Mouse (Mus musculus) mature B cell (primary cell): ENCODE results near the gene Krt88.

Source experiments
- in situ Hi-C: fragments of 300-500 bp; cut with MboI; formaldehyde crosslinking; loops from 2 replicates; pipeline ENCODE4 v1.14.3; 2019

Gene Krt88

GRCm38 (mm10) chr15:101447444-101447843 lies at the start of gene Krt88:
TSS of gene Krt88 (plus strand) at chr15:101447744.
- in situ Hi-C loops = no loop called here

GRCm38 (mm10) chr15:101398269-101398668 lies 49.3 kb upstream of the Krt88 start:
- in situ Hi-C loops = no loop called here

DNA sequence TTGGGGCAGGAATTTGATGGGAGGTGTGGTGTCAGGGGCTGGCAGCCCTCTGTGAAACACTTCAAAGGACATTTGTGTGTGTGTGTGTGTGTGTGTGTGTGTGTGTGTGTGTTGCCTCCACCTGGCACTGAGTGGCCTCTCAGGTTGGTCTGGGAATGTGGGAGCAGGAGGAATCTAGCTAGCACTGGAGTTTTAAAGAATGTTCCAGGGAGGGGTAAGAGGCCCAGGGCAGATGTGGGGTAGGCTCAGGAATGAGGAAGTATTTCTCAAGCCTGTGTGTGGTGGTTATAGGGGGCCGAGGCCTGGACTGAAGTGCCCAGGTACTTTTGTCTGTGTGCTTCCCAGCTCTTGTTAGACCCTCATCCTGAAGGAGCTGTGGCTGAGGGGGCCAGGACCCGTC lies 36.8 kb upstream of the Krt88 start, which contains the start of gene Krt7:
TSS of gene Krt7 (plus strand) at position 269 of the 400 bp plus-strand sequence.
- in situ Hi-C loops = no loop called here

GRCm38 (mm10) chr15:101412188-101412587 lies 35.4 kb upstream of the Krt88 start:
- in situ Hi-C loops = no loop called here

DNA sequence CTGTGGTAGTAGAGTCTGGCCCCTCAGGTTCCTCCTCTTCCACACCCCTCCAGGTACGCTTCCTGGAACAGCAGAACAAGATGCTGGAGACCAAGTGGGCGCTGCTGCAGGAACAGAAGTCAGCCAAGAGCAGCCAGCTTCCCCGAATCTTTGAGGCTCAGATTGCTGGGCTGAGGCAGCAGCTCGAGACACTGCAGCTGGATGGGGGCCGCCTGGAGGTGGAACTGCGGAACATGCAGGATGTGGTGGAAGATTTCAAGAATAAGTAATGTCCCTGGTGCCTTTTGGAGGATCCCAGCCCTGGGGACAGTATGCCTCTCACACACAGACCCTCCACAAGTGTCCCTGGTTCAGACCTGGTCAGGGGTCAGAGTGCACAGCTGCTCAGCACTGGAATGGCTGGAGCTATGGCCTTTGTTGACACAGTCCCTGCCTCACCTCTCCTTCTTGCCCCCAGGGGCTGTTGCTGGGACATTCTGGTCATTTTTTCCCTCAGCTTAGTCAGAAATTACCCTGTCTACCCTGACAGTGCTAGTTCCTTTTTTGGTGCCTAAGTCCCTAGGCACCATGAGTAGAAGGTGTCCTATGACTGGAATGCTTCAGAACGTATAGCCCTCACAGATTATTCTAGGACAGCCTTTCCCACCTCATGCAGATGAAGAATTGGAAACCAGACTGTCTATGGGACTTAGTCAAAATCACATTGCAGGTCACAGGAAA lies 33.5 kb upstream of the Krt88 start:
- in situ Hi-C loops = no loop called here

DNA sequence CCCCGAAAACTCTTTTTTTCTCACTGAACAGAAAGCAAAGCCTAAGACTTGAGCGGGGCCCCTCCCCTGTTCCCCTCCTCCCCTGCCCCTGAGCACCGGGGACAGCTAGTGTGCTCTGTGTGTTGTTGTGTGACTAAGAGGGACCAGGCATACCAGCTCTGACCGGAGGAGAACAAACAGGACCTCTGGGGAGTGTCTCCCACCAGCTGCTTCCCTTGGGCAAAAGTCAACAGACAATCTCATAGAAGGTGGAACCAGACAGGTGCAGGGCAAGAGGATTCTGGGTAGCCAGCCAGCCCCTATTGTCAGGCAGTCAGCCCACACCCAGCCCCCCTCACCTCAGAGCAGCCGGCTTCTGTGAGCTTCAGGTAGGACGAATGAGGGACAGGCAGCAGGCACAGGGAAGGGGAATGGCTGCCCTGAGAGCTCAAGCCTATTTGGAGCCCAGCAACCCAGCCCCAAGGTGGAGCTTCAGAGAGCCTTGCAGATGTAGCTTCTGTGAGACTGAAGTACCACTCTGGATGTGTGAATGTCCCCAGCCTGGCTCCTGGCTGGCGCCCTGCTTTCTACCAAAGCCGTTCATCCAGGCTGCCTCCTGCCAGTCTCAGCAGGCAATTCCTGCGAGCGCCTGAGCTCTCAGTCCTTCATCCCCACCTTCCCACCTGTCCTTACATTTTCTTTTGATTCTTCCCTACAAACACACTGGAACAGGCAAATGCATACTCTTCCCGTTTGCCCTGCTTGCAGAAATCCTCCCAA lies 32.6 kb upstream of the Krt88 start:
- in situ Hi-C loops = no loop called here

- in situ Hi-C loops = no loop called here
Measured at GRCm38 (mm10) chr15:101418950-101419349, 28.6 kb upstream of the Krt88 start.

GRCm38 (mm10) chr15:101420903-101421302 lies 26.6 kb upstream of the Krt88 start:
- in situ Hi-C loops = no loop called here

- in situ Hi-C loops = no loop called here
Measured at GRCm38 (mm10) chr15:101424914-101425313, 22.6 kb upstream of the Krt88 start.

DNA sequence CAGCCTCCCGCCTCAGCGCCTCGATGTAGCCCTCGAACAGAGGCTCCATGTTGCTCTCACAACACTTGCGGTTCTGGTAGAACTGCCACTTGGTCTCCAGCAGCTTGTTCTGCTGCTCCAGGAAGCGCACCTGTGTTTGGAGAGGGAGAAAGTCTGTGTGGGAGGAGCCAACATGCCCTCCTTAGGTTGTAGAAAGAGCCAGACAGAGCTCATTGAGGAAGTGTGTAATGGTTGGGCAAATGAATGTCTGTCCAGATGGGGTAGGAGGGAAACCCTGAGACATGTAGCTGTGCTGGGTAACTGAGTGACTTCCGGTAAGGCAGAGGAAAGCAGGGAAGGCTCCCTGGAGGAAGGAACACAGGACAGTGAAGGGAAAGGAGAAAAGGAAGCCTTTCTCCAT lies 10.9 kb upstream of the Krt88 start:
- in situ Hi-C loops = no loop called here

DNA sequence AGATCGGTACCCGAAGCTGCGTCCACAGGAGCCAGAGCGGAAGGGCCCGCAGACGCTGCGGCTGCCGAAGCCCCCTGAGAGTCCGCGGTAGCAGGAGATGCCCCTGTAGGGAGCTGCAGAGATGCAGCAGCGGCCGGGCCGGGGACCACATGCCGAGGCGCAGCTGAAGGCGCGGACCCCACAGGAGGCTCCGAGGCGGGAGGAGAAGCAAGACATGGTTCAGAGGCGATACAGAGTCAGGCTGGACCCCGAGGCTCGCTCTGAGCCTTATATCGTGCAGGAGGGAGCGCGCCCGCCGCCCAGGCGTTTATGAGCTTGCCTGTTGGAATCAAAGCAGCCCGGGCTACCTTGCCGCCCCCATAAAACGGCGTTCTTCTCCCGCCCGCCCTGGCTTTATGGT lies 9.0 kb upstream of the Krt88 start, which contains the start of gene Krt87:
TSS of gene Krt87 (minus strand) at position 250 of the 400 bp plus-strand sequence.
- in situ Hi-C loops = no loop called here

DNA sequence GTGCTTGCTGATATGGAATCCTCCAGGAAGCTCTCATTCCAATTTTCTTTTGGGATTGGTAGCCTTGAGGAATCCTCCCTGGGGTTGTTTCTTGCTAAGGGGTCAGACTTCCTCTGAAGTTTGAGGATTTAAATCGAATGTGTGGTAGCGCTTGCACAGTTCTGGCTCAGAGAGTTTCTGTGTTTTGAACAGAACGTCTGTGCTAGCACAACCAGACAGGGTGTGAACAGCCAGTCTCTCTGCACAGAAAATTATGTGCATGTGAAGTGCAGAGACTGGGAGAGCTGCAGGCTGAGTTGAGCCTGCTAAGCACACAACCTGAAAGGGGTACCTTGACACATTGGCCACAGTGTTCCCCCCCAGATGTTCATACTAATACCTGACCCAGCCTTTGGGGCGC lies 6.7 kb upstream of the Krt88 start:
- in situ Hi-C loops = no loop called here

- in situ Hi-C loops = no loop called here
Measured at GRCm38 (mm10) chr15:101446572-101446971, 972 bp upstream of the Krt88 start.

GRCm38 (mm10) chr15:101453093-101453736 lies 5.7 kb downstream of the Krt88 start:
- in situ Hi-C loops = no loop called here

- in situ Hi-C loops = no loop called here
Measured at GRCm38 (mm10) chr15:101454774-101455173, 7.2 kb downstream of the Krt88 start.

DNA sequence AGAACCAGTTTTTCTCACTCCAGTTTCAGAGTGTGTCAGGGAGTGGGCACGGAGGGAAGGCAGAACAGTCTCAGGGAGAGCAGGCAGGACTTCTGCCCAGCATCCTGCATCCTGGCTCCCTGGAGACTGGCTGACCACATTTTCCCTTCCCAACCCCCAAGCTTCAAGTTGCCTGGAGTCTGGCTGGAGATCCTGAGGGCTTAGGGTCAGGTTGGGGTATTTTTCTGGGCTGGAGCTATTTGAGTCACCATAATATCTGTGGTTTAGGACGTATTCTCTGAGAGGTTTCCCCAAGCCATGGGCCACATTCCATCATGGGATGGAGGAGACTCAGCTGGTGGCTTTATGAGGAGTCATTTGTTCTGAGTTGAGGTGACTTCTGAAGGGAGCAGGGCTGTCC lies 7.7 kb downstream of the Krt88 start:
- in situ Hi-C loops = no loop called here

DNA sequence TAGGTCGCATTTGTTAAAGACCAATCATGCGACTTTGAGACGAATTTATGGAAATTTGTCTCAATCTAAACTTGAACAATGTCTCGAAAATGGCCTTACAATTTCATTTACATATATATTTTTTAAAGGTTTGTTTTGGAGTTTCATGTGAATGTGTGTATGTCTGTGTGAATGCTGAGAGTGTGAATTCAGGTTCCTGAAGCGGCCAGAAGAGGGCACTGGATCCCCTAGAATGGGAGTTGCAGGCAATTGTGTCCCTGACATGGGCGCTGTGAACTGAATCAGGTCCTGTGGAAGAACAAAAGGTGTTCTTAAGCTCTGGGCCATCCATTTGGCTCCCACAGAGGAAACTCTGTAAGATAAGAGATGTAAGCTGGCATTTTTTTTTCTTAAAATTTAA lies 8.3 kb downstream of the Krt88 start:
- in situ Hi-C loops = no loop called here

- in situ Hi-C loops = no loop called here
Measured at GRCm38 (mm10) chr15:101458361-101458930, 10.9 kb downstream of the Krt88 start.

DNA sequence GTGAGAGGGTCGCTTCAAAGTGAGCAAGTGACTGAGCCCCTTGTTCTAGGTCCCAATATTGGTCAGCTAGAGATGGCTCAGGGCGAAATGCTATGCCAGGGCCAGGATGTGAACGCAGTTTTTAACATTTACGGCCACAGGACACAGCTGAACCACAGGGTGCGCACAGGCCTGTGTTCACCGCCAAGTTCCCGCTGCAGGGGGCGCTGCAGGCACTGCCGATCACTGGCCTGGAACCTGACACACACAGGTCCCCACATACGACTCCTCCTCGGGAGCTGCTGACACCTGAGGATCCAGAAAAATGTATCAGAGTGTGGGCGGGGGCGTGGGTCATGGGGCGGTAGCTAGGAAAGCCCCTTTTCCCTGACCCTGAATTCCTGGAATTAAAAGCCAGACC lies 11.7 kb downstream of the Krt88 start:
- in situ Hi-C loops = no loop called here

GRCm38 (mm10) chr15:101463651-101464050 lies 16.1 kb downstream of the Krt88 start, which contains the start of gene Krt81:
TSS of gene Krt81 (minus strand) at chr15:101463751.
- in situ Hi-C loops = no loop called here

DNA sequence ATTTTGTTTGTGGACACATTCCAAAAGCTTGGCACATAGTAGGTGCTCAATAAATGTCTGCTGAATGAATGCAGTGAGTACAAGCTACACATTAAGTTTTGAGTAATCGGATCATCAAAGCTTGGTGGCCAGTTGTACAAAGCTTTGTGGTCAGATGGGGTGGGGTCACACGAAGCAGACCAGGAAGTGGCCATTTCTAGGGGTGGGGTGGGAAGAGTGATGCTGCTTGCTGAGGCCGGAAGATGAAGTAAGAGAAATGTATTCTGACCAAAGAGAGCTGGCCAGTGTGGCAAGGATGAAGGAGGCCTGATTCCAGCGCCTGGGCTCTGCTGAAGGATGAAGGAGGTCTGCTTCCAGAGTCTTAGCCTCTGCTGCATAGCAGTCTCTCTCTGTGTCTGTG lies 21.5 kb downstream of the Krt88 start:
- in situ Hi-C loops = no loop called here

DNA sequence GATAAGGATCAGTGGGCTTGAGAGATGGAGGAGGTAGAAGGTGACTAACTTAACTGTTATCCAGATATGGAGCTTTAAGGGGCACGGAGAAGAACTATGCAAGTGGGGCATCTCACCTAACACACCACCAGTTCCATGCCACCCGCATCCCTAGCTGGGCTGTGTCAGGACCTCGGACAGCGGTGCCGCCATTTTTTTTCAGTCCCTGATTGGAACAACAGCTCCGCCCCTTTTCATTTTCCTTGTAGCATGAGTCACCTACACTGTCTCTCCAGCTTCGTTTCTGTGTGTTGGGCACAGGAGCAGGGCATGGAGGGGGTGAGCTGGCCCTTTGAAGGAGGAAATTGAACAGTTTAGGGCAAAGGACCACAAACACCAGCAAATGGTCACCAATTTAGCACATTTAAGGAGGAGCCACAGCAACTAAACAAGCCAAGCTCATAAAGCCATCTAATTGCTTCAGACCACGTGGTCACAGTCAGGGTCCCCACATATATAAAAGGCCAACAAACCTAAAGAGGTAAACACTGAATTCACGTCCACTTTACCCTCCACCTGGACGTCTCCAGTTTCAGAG lies 25.5 kb downstream of the Krt88 start, which contains the start of gene Krt86:
TSS of gene Krt86 (plus strand) at position 527 of the 577 bp plus-strand sequence.
- in situ Hi-C loops = no loop called here
